Mouse (Mus musculus): ENCODE results near the gene Ttc8. TPM values are rescaled to one million over a fixed set of nuclear protein-coding genes. Genes with fewer than 3 reads are reported as not detected.

Gene Ttc8
- polyA plus RNA-seq, 1 experiment from 2014 or later, result 36.0 TPM

- Histone ChIP-seq H3K27ac (no peak overlapping the region), H3K4me1 (replicated peaks) (no peaks in the 10 kb centered on the region), H3K36me3 (peaks cover 73% of the 10 kb centered on the region), H3K27me3 (no peaks in the 10 kb centered on the region), H3K9me3 (peaks cover 7% of the 10 kb centered on the region; the same call in 1 of the 2 replicates), H3K4me3 (no peak overlapping the region), H3K4me2 (no peak overlapping the region), H3K9ac (no peak overlapping the region)
- 93% methylated on average over 3 of the region's 3 CpGs for WGBS
- no peak for ATAC-seq (ENCODE audit: low FRiP score)
Observed at GRCm38 (mm10) chr12:98981081-98981480, 60.7 kb downstream of the Ttc8 start.

- Histone ChIP-seq H3K27me3 (no peaks in the 10 kb centered on the region), H3K4me2 (no peak overlapping the region), H3K9me3 (no peaks in the 10 kb centered on the region), H3K9ac (no peak overlapping the region), H3K4me3 (no peak overlapping the region), H3K27ac (no peak overlapping the region), H3K4me1 (replicated peaks) (no peaks in the 10 kb centered on the region), H3K36me3 (peaks cover 38% of the 10 kb centered on the region)
- ATAC-seq (ENCODE audit: low FRiP score), result no peak
- WGBS, result 98% methylated on average over 2 of the region's 2 CpGs
Observed at GRCm38 (mm10) chr12:98984785-98985184, 64.4 kb downstream of the Ttc8 start.

- peaks cover 21% of the 10 kb centered on the region for H3K4me1 ChIP-seq (replicated peaks)
- H3K36me3 ChIP-seq, result no peaks in the 10 kb centered on the region
- peak overlapping the region; percentile 88 for H3K27ac ChIP-seq
- H3K4me3 ChIP-seq, result no peak overlapping the region
- H3K4me2 ChIP-seq, result no peak overlapping the region
- no peaks in the 10 kb centered on the region for H3K9me3 ChIP-seq
- WGBS, result 36% methylated on average over 2 of the region's 2 CpGs
- no peak overlapping the region for H3K9ac ChIP-seq
- no peaks in the 10 kb centered on the region for H3K27me3 ChIP-seq
- ATAC-seq (ENCODE audit: low FRiP score), result peak; percentile 62; the same call in 1 of the 2 replicates
Observed at GRCm38 (mm10) chr12:98991076-98991829, 70.9 kb downstream of the Ttc8 start.

GRCm38 (mm10) chr12:98991830-98992216 is 71.4 kb downstream of the Ttc8 start:
- H3K4me2 ChIP-seq, result no peak overlapping the region
- peaks cover 27% of the 10 kb centered on the region for H3K4me1 ChIP-seq (replicated peaks)
- WGBS, result 46% methylated on average over 3 of the region's 3 CpGs
- H3K9ac ChIP-seq, result no peak overlapping the region
- no peak overlapping the region for H3K4me3 ChIP-seq
- H3K9me3 ChIP-seq, result no peaks in the 10 kb centered on the region
- H3K27me3 ChIP-seq, result no peaks in the 10 kb centered on the region
- no peaks in the 10 kb centered on the region for H3K36me3 ChIP-seq
- H3K27ac ChIP-seq, result peak overlapping the region; percentile 88
- 0 out of 2 replicates have a peak, but pooled peaks have one; percentile 53 for ATAC-seq (ENCODE audit: low FRiP score)

- H3K9ac ChIP-seq, result no peak overlapping the region
- WGBS, result 95% methylated on average over 2 of the region's 2 CpGs
Observed at GRCm38 (mm10) chr12:98993736-98994135, 73.4 kb downstream of the Ttc8 start.

GRCm38 (mm10) chr12:98994366-98994765 is 74.0 kb downstream of the Ttc8 start:
- no peaks in the 10 kb centered on the region for H3K9me3 ChIP-seq

More at GRCm38 (mm10) chr12:98993736-98994135, 73.4 kb downstream of the Ttc8 start:
- Histone ChIP-seq H3K4me2 (no peak overlapping the region), H3K9me3 (no peaks in the 10 kb centered on the region), H3K4me3 (no peak overlapping the region), H3K27ac (no peak overlapping the region), H3K27me3 (no peaks in the 10 kb centered on the region), H3K36me3 (no peaks in the 10 kb centered on the region), H3K4me1 (replicated peaks) (peaks cover 27% of the 10 kb centered on the region)
- no peak for ATAC-seq (ENCODE audit: low FRiP score)

GRCm38 (mm10) chr12:98995881-98996280 is 75.5 kb downstream of the Ttc8 start:
- Histone ChIP-seq H3K36me3 (no peaks in the 10 kb centered on the region), H3K4me3 (no peak overlapping the region), H3K27me3 (no peaks in the 10 kb centered on the region), H3K4me1 (replicated peaks) (peaks cover 23% of the 10 kb centered on the region), H3K4me2 (no peak overlapping the region), H3K9ac (no peak overlapping the region), H3K27ac (no peak overlapping the region), H3K9me3 (no peaks in the 10 kb centered on the region)
- ATAC-seq (ENCODE audit: low FRiP score), result no peak
- WGBS, result 94% methylated on average over 1 of the region's 1 CpGs

More at GRCm38 (mm10) chr12:98994366-98994765, 74.0 kb downstream of the Ttc8 start:
- Histone ChIP-seq H3K4me2 (no peak overlapping the region), H3K27ac (no peak overlapping the region), H3K4me3 (no peak overlapping the region), H3K9ac (no peak overlapping the region), H3K36me3 (no peaks in the 10 kb centered on the region), H3K4me1 (replicated peaks) (peaks cover 27% of the 10 kb centered on the region), H3K27me3 (no peaks in the 10 kb centered on the region)
- 78% methylated on average over 3 of the region's 3 CpGs for WGBS
- ATAC-seq (ENCODE audit: low FRiP score), result no peak

GRCm38 (mm10) chr12:98996581-98996988 is 76.2 kb downstream of the Ttc8 start:
- Histone ChIP-seq H3K27ac (no peak overlapping the region), H3K4me1 (replicated peaks) (peaks cover 17% of the 10 kb centered on the region; the same call in 1 of the 2 replicates), H3K4me3 (no peak overlapping the region), H3K36me3 (no peaks in the 10 kb centered on the region), H3K9ac (no peak overlapping the region), H3K9me3 (no peaks in the 10 kb centered on the region), H3K27me3 (no peaks in the 10 kb centered on the region), H3K4me2 (no peak overlapping the region)
- ATAC-seq (ENCODE audit: low FRiP score), result no peak
- WGBS, result 32% methylated on average over 6 of the region's 6 CpGs

GRCm38 (mm10) chr12:98997046-98997445 is 76.7 kb downstream of the Ttc8 start:
- ATAC-seq (ENCODE audit: low FRiP score), result no peak
- Histone ChIP-seq H3K4me1 (replicated peaks) (0 out of 2 replicates have a peak, but pooled peaks cover 14% of the 10 kb centered on the region), H3K9ac (no peak overlapping the region), H3K9me3 (no peaks in the 10 kb centered on the region), H3K36me3 (no peaks in the 10 kb centered on the region), H3K27ac (no peak overlapping the region), H3K27me3 (no peaks in the 10 kb centered on the region), H3K4me3 (no peak overlapping the region), H3K4me2 (no peak overlapping the region)
- 94% methylated on average over 5 of the region's 5 CpGs for WGBS

- WGBS, result 89% methylated on average over 10 of the region's 10 CpGs
- no peak overlapping the region for H3K9ac ChIP-seq
- no peak overlapping the region for H3K4me3 ChIP-seq
- no peak overlapping the region for H3K27ac ChIP-seq
- H3K9me3 ChIP-seq, result no peaks in the 10 kb centered on the region
- no peak for ATAC-seq (ENCODE audit: low FRiP score)
- H3K4me2 ChIP-seq, result no peak overlapping the region
- H3K27me3 ChIP-seq, result no peaks in the 10 kb centered on the region
- 0 out of 2 replicates have a peak, but pooled peaks cover 14% of the 10 kb centered on the region for H3K4me1 ChIP-seq (replicated peaks)
- H3K36me3 ChIP-seq, result no peaks in the 10 kb centered on the region
Observed at GRCm38 (mm10) chr12:98998662-98999428, 78.5 kb downstream of the Ttc8 start.

GRCm38 (mm10) chr12:99000310-99000709 is 79.9 kb downstream of the Ttc8 start:
- H3K4me2 ChIP-seq, result no peak overlapping the region
- H3K9me3 ChIP-seq, result no peaks in the 10 kb centered on the region
- no peak for ATAC-seq (ENCODE audit: low FRiP score)
- 0 out of 2 replicates have a peak, but pooled peaks cover 6% of the 10 kb centered on the region for H3K4me1 ChIP-seq (replicated peaks)
- no peak overlapping the region for H3K4me3 ChIP-seq
- H3K27me3 ChIP-seq, result no peaks in the 10 kb centered on the region
- H3K36me3 ChIP-seq, result no peaks in the 10 kb centered on the region
- H3K9ac ChIP-seq, result no peak overlapping the region
- H3K27ac ChIP-seq, result no peak overlapping the region
- 72% methylated on average over 2 of the region's 2 CpGs for WGBS

GRCm38 (mm10) chr12:99003046-99003445 is 82.7 kb downstream of the Ttc8 start:
- ATAC-seq (ENCODE audit: low FRiP score), result no peak
- Histone ChIP-seq H3K4me3 (no peak overlapping the region), H3K9me3 (no peaks in the 10 kb centered on the region), H3K27ac (no peak overlapping the region), H3K9ac (no peak overlapping the region), H3K4me1 (replicated peaks) (no peaks in the 10 kb centered on the region), H3K36me3 (no peaks in the 10 kb centered on the region), H3K27me3 (no peaks in the 10 kb centered on the region), H3K4me2 (no peak overlapping the region)
- 77% methylated on average over 4 of the region's 4 CpGs for WGBS
